Mouse (Mus musculus): ENCODE data around the gene Ush2a. TPM values are rescaled to one million over a fixed set of nuclear protein-coding genes. Genes with fewer than 3 reads are reported as not detected.

Gene Ush2a
- polyA plus RNA-seq, 1 experiment from 2014 or later: not detected

- no peak overlapping the region for H3K27ac ChIP-seq (ENCODE audit: low read length)
- H3K4me2 ChIP-seq (ENCODE audit: low read depth, low read length): no peak overlapping the region
- no peak for ATAC-seq (ENCODE audit: insufficient read depth, low FRiP score)
- no peaks in the 10 kb centered on the region for H3K36me3 ChIP-seq (ENCODE audit: control insufficient read depth, insufficient read depth, low read length)
- H3K4me3 ChIP-seq (replicated peaks; ENCODE audit: low read length): no peak overlapping the region
- no peak overlapping the region for H3K9ac ChIP-seq (ENCODE audit: low read length)
- no peaks in the 10 kb centered on the region for H3K9me3 ChIP-seq (replicated peaks; ENCODE audit: control insufficient read depth, low read length)
- 51% methylated on average over 11 of the region's 11 CpGs for WGBS
- H3K4me1 ChIP-seq (ENCODE audit: control insufficient read depth, insufficient read depth, low read length): peaks cover 6% of the 10 kb centered on the region; the same call in 1 of the 2 replicates
- H3K27me3 ChIP-seq (ENCODE audit: control insufficient read depth, insufficient read depth, low read length): no peaks in the 10 kb centered on the region
Observed at GRCm38 (mm10) chr1:188830527-188831407, 568.9 kb downstream of the Ush2a start.

GRCm38 (mm10) chr1:188833906-188834305 is 572.1 kb downstream of the Ush2a start:
- 67% methylated on average over 9 of the region's 9 CpGs for WGBS
- Histone ChIP-seq H3K4me2 (ENCODE audit: low read depth, low read length) (no peak overlapping the region), H3K9me3 (replicated peaks; ENCODE audit: control insufficient read depth, low read length) (no peaks in the 10 kb centered on the region), H3K4me3 (replicated peaks; ENCODE audit: low read length) (no peak overlapping the region), H3K27ac (ENCODE audit: low read length) (no peak overlapping the region), H3K4me1 (ENCODE audit: control insufficient read depth, insufficient read depth, low read length) (peaks cover 6% of the 10 kb centered on the region; the same call in 1 of the 2 replicates), H3K36me3 (ENCODE audit: control insufficient read depth, insufficient read depth, low read length) (no peaks in the 10 kb centered on the region), H3K27me3 (ENCODE audit: control insufficient read depth, insufficient read depth, low read length) (no peaks in the 10 kb centered on the region), H3K9ac (ENCODE audit: low read length) (no peak overlapping the region)
- no peak for ATAC-seq (ENCODE audit: insufficient read depth, low FRiP score)

- no peaks in the 10 kb centered on the region for H3K27me3 ChIP-seq (ENCODE audit: control insufficient read depth, insufficient read depth, low read length)
- H3K9ac ChIP-seq (ENCODE audit: low read length): no peak overlapping the region
- no peak for ATAC-seq (ENCODE audit: insufficient read depth, low FRiP score)
- H3K4me3 ChIP-seq (replicated peaks; ENCODE audit: low read length): no peak overlapping the region
- H3K27ac ChIP-seq (ENCODE audit: low read length): no peak overlapping the region
- 80% methylated on average over 3 of the region's 3 CpGs for WGBS
- H3K4me2 ChIP-seq (ENCODE audit: low read depth, low read length): no peak overlapping the region
- peaks cover 6% of the 10 kb centered on the region; the same call in 1 of the 2 replicates for H3K4me1 ChIP-seq (ENCODE audit: control insufficient read depth, insufficient read depth, low read length)
- H3K36me3 ChIP-seq (ENCODE audit: control insufficient read depth, insufficient read depth, low read length): no peaks in the 10 kb centered on the region
- H3K9me3 ChIP-seq (replicated peaks; ENCODE audit: control insufficient read depth, low read length): no peaks in the 10 kb centered on the region
Observed at GRCm38 (mm10) chr1:188834770-188835169, 572.9 kb downstream of the Ush2a start.

GRCm38 (mm10) chr1:188837613-188838295 is 575.9 kb downstream of the Ush2a start:
- H3K4me2 ChIP-seq (ENCODE audit: low read depth, low read length): no peak overlapping the region
- no peaks in the 10 kb centered on the region for H3K27me3 ChIP-seq (ENCODE audit: control insufficient read depth, insufficient read depth, low read length)
- H3K4me1 ChIP-seq (ENCODE audit: control insufficient read depth, insufficient read depth, low read length): no peaks in the 10 kb centered on the region
- no peak for ATAC-seq (ENCODE audit: insufficient read depth, low FRiP score)
- H3K9me3 ChIP-seq (replicated peaks; ENCODE audit: control insufficient read depth, low read length): no peaks in the 10 kb centered on the region
- WGBS: 74% methylated on average over 5 of the region's 5 CpGs
- no peak overlapping the region for H3K9ac ChIP-seq (ENCODE audit: low read length)
- no peak overlapping the region for H3K27ac ChIP-seq (ENCODE audit: low read length)
- no peak overlapping the region for H3K4me3 ChIP-seq (replicated peaks; ENCODE audit: low read length)
- no peaks in the 10 kb centered on the region for H3K36me3 ChIP-seq (ENCODE audit: control insufficient read depth, insufficient read depth, low read length)

- WGBS: 88% methylated on average over 6 of the region's 6 CpGs
- Histone ChIP-seq H3K4me1 (ENCODE audit: control insufficient read depth, insufficient read depth, low read length) (no peaks in the 10 kb centered on the region), H3K27me3 (ENCODE audit: control insufficient read depth, insufficient read depth, low read length) (no peaks in the 10 kb centered on the region), H3K27ac (ENCODE audit: low read length) (no peak overlapping the region), H3K9me3 (replicated peaks; ENCODE audit: control insufficient read depth, low read length) (no peaks in the 10 kb centered on the region), H3K36me3 (ENCODE audit: control insufficient read depth, insufficient read depth, low read length) (no peaks in the 10 kb centered on the region), H3K4me3 (replicated peaks; ENCODE audit: low read length) (no peak overlapping the region), H3K9ac (ENCODE audit: low read length) (no peak overlapping the region), H3K4me2 (ENCODE audit: low read depth, low read length) (no peak overlapping the region)
- ATAC-seq (ENCODE audit: insufficient read depth, low FRiP score): no peak
Observed at GRCm38 (mm10) chr1:188847242-188847641, 585.4 kb downstream of the Ush2a start.

GRCm38 (mm10) chr1:188852776-188853175 is 591.0 kb downstream of the Ush2a start:
- Histone ChIP-seq H3K4me2 (ENCODE audit: low read depth, low read length) (no peak overlapping the region), H3K36me3 (ENCODE audit: control insufficient read depth, insufficient read depth, low read length) (no peaks in the 10 kb centered on the region)
- 59% methylated on average over 5 of the region's 5 CpGs for WGBS

GRCm38 (mm10) chr1:188854240-188854639 is 592.4 kb downstream of the Ush2a start:
- no peaks in the 10 kb centered on the region for H3K9me3 ChIP-seq (replicated peaks; ENCODE audit: control insufficient read depth, low read length)
- no peak overlapping the region for H3K4me2 ChIP-seq (ENCODE audit: low read depth, low read length)
- no peak overlapping the region for H3K27ac ChIP-seq (ENCODE audit: low read length)
- no peak overlapping the region for H3K4me3 ChIP-seq (replicated peaks; ENCODE audit: low read length)
- H3K9ac ChIP-seq (ENCODE audit: low read length): no peak overlapping the region
- H3K36me3 ChIP-seq (ENCODE audit: control insufficient read depth, insufficient read depth, low read length): no peaks in the 10 kb centered on the region
- ATAC-seq (ENCODE audit: insufficient read depth, low FRiP score): no peak
- H3K27me3 ChIP-seq (ENCODE audit: control insufficient read depth, insufficient read depth, low read length): no peaks in the 10 kb centered on the region
- H3K4me1 ChIP-seq (ENCODE audit: control insufficient read depth, insufficient read depth, low read length): no peaks in the 10 kb centered on the region

More at GRCm38 (mm10) chr1:188852776-188853175, 591.0 kb downstream of the Ush2a start:
- H3K4me1 ChIP-seq (ENCODE audit: control insufficient read depth, insufficient read depth, low read length): no peaks in the 10 kb centered on the region
- H3K4me3 ChIP-seq (replicated peaks; ENCODE audit: low read length): no peak overlapping the region
- no peaks in the 10 kb centered on the region for H3K9me3 ChIP-seq (replicated peaks; ENCODE audit: control insufficient read depth, low read length)
- no peak for ATAC-seq (ENCODE audit: insufficient read depth, low FRiP score)
- no peak overlapping the region for H3K27ac ChIP-seq (ENCODE audit: low read length)
- no peaks in the 10 kb centered on the region for H3K27me3 ChIP-seq (ENCODE audit: control insufficient read depth, insufficient read depth, low read length)
- H3K9ac ChIP-seq (ENCODE audit: low read length): no peak overlapping the region

- 100% methylated on average over 2 of the region's 2 CpGs for WGBS
- no peaks in the 10 kb centered on the region for H3K27me3 ChIP-seq (ENCODE audit: control insufficient read depth, insufficient read depth, low read length)
- H3K4me3 ChIP-seq (replicated peaks; ENCODE audit: low read length): no peak overlapping the region
- no peaks in the 10 kb centered on the region for H3K9me3 ChIP-seq (replicated peaks; ENCODE audit: control insufficient read depth, low read length)
- H3K4me2 ChIP-seq (ENCODE audit: low read depth, low read length): no peak overlapping the region
- no peak overlapping the region for H3K27ac ChIP-seq (ENCODE audit: low read length)
- no peak overlapping the region for H3K9ac ChIP-seq (ENCODE audit: low read length)
- no peaks in the 10 kb centered on the region for H3K4me1 ChIP-seq (ENCODE audit: control insufficient read depth, insufficient read depth, low read length)
- no peak for ATAC-seq (ENCODE audit: insufficient read depth, low FRiP score)
- no peaks in the 10 kb centered on the region for H3K36me3 ChIP-seq (ENCODE audit: control insufficient read depth, insufficient read depth, low read length)
Observed at GRCm38 (mm10) chr1:188855034-188855433, 593.2 kb downstream of the Ush2a start.

GRCm38 (mm10) chr1:188859718-188860117 is 597.9 kb downstream of the Ush2a start:
- Histone ChIP-seq H3K9me3 (replicated peaks; ENCODE audit: control insufficient read depth, low read length) (no peaks in the 10 kb centered on the region), H3K4me1 (ENCODE audit: control insufficient read depth, insufficient read depth, low read length) (no peaks in the 10 kb centered on the region), H3K27ac (ENCODE audit: low read length) (no peak overlapping the region), H3K4me3 (replicated peaks; ENCODE audit: low read length) (no peak overlapping the region), H3K9ac (ENCODE audit: low read length) (no peak overlapping the region), H3K27me3 (ENCODE audit: control insufficient read depth, insufficient read depth, low read length) (no peaks in the 10 kb centered on the region), H3K36me3 (ENCODE audit: control insufficient read depth, insufficient read depth, low read length) (no peaks in the 10 kb centered on the region), H3K4me2 (ENCODE audit: low read depth, low read length) (no peak overlapping the region)
- WGBS: 91% methylated on average over 5 of the region's 5 CpGs
- no peak for ATAC-seq (ENCODE audit: insufficient read depth, low FRiP score)

Data from stomach, embryonic 16.5 days (tissue).